Mouse (Mus musculus): ENCODE data around the gene Dffa.

DNA sequence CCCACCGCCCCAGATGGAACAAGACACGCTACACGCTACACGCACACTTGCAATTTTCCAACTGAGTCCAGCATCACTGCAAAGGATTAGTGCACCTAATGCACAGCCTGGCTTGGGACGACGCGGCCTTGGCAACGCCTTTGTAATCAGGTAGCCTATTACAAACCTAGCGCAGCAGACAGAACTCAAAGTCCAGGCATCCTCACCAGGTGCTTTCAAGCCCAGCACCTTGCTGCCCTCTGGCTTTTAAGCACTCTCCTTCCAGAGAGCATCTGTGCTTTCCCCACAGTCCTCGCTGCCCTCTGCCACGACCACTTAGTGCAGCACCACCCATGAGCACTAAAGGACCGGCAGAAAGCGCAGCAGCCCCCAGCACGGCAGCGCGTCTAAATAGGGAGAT, 47.0 kb upstream of the Dffa start:
- TF ChIP-seq UBTF (IDR thresholded peaks at IDR 0.05; ENCODE audit: low read depth, low read length) (no peak), SIN3A (IDR thresholded peaks at IDR 0.05; ENCODE audit: low read length) (no peak), PAX5 (IDR thresholded peaks at IDR 0.05; ENCODE audit: low read length) (no peak), GABPA (IDR thresholded peaks at IDR 0.05; ENCODE audit: insufficient replicate concordance, low read depth, low read length) (no peak), ZNF384 (IDR thresholded peaks at IDR 0.05; ENCODE audit: low read depth, low read length) (no peak), CTCF (conservative IDR thresholded peaks at IDR 0.05 in 1 of 2, IDR thresholded peaks at IDR 0.05 in 1 of 2; ENCODE audit: low read depth in 2 of 2, low read length in 2 of 2) (no peak), CHD2 (IDR thresholded peaks at IDR 0.05; ENCODE audit: low read length) (no peak), MAZ (IDR thresholded peaks at IDR 0.05; ENCODE audit: low read depth, low read length) (no peak), MEF2A (IDR thresholded peaks at IDR 0.05; ENCODE audit: borderline replicate concordance, low read depth, low read length) (no peak), USF1 (IDR thresholded peaks at IDR 0.05; ENCODE audit: low read depth, low read length) (no peak)

All from CH12.LX (cell line).